Mouse (Mus musculus) CD4-positive naive resting alpha-beta T cell, adult 76 days (primary cell): Measurements from ENCODE around the gene Gm595. TPM values are rescaled to one million over a fixed set of nuclear protein-coding genes. Genes with fewer than 3 reads are reported as not detected.

ENCODE experiments used
- total RNA-seq: library from RNA; stranded (reverse); gene quantifications from one replicate; pipeline ENCODE4 v1.2.4, GENCODE M21; 2023

Gene Gm595
- not detected for total RNA-seq

DNA sequence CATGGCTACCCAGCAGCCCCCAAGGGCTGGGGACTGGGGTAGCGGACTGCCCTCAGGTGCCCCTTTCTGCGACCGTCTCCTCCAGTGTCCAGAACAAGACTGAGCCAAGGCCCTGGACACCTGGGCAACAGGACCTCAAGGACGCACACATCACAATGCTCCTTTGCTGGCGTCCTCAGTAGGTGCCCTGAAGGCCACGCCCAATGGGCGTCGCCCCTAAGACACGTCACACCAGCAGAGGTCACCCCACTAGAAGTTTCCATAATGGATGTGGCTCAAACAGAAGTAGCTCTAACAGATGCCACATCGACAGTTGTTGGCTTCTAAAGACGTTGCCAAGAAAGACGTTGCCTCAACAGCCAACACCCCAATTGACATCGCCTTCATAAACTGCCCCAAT, at the start of gene Gm595:
Gm595 (minus strand) TSS at position 101 of the 400 bp plus-strand sequence.

Other genes starting within 250 kb of the Gm595 start
- not detected for gene Gpr119, start 203.2 kb downstream of the Gm595 start, total RNA-seq
- gene Rbmx2, start 182.7 kb downstream of the Gm595 start, total RNA-seq: 10.0 TPM